ENCODE assay signal across 1 mouse cellular context in genomic region chr11:74649095-74649646, GRCm38 (mm10).
TF ChIP-seq lines count a peak whose summit lies in the region.

Cluh (plus strand) TSS chr11:74649495.

TF ChIP-seq in CH12.LX, 34 proteins besides CTCF, POLR2A, EP300 and RAD21 (continued from another document):
- peak; percentile 75 for TF ChIP-seq USF2 (conservative IDR thresholded peaks at IDR 0.05; ENCODE audit: low read depth, low read length)
- peak; percentile 94; the same call in 1 of the 2 replicates for TF ChIP-seq MAX (IDR thresholded peaks at IDR 0.05; ENCODE audit: low read length)
- TF ChIP-seq UBTF (IDR thresholded peaks at IDR 0.05; ENCODE audit: low read depth, low read length), result peak; percentile 57; the same call in 1 of the 2 replicates
- TF ChIP-seq MXI1 (IDR thresholded peaks at IDR 0.05; ENCODE audit: low read depth, low read length), result peak; percentile 100
- TF ChIP-seq TCF12 (IDR thresholded peaks at IDR 0.05; ENCODE audit: low read depth, low read length), result peak; percentile 47; the same call in 1 of the 2 replicates
- TF ChIP-seq MAZ (IDR thresholded peaks at IDR 0.05; ENCODE audit: low read depth, low read length), result peak; percentile 100
- TF ChIP-seq ZC3H11A (IDR thresholded peaks at IDR 0.05; ENCODE audit: low read depth, low read length), result no peak
- TF ChIP-seq IRF4 (IDR thresholded peaks at IDR 0.05; ENCODE audit: low read depth, low read length), result peak; percentile 75; the same call in 1 of the 2 replicates
- TF ChIP-seq CHD1 (IDR thresholded peaks at IDR 0.05; ENCODE audit: low read depth, low read length), result no peak
- TF ChIP-seq ELF1 (IDR thresholded peaks at IDR 0.05; ENCODE audit: low read depth, low read length), result peak; percentile 97
- TF ChIP-seq E2F4 (IDR thresholded peaks at IDR 0.05; ENCODE audit: insufficient replicate concordance, low read depth, low read length), result peak; percentile 67; the same call in 1 of the 2 replicates
- no peak for TF ChIP-seq ZNF384 (IDR thresholded peaks at IDR 0.05; ENCODE audit: low read depth, low read length)
- TF ChIP-seq SMC3 (IDR thresholded peaks at IDR 0.05; ENCODE audit: low read depth, low read length), result no peak
- TF ChIP-seq TBP (conservative IDR thresholded peaks at IDR 0.05; ENCODE audit: low read depth, low read length), result peak; percentile 81
TF ChIP-seq in CH12.LX: peak in this region for 25.
